Mouse (Mus musculus): ENCODE results near the gene Atp10a. TPM values are rescaled to one million over a fixed set of nuclear protein-coding genes. Genes with fewer than 3 reads are reported as not detected.

The Atp10a gene
- polyA plus RNA-seq, 1 experiment: 1.5 TPM

GRCm38 (mm10) chr7:58779146-58779545, 123.2 kb downstream of the Atp10a start:
- TF ChIP-seq CTCF (conservative IDR thresholded peaks at IDR 0.05; ENCODE audit: insufficient read depth, insufficient read length, low read depth, low read length) (no peak), POLR2A (IDR thresholded peaks at IDR 0.05; ENCODE audit: low read depth, low read length) (no peak)
- H3K4me3 ChIP-seq (ENCODE audit: insufficient read depth, low read depth, low read length): no peak overlapping the region
- no peak overlapping the region for H3K27ac ChIP-seq (ENCODE audit: insufficient read depth, low read depth, low read length)
- H3K4me1 ChIP-seq (ENCODE audit: control insufficient read depth, insufficient read depth, low read length): no peaks in the 10 kb centered on the region
- H3K27me3 ChIP-seq (replicated peaks; ENCODE audit: control insufficient read depth, insufficient read depth, low read length): no peaks in the 10 kb centered on the region
- no peaks in the 10 kb centered on the region for H3K36me3 ChIP-seq (ENCODE audit: control insufficient read depth, insufficient read depth, low read length)
- DNase-seq: no peak

GRCm38 (mm10) chr7:58786986-58787385, 131.0 kb downstream of the Atp10a start:
- H3K36me3 ChIP-seq (ENCODE audit: control insufficient read depth, insufficient read depth, low read length): no peaks in the 10 kb centered on the region
- DNase-seq: no peak
- TF ChIP-seq POLR2A (IDR thresholded peaks at IDR 0.05; ENCODE audit: low read depth, low read length): no peak
- no peak for TF ChIP-seq CTCF (conservative IDR thresholded peaks at IDR 0.05; ENCODE audit: insufficient read depth, insufficient read length, low read depth, low read length)
- no peak overlapping the region for H3K27ac ChIP-seq (ENCODE audit: insufficient read depth, low read depth, low read length)
- H3K4me3 ChIP-seq (ENCODE audit: insufficient read depth, low read depth, low read length): no peak overlapping the region
- 92% methylated on average over 4 of the region's 4 CpGs for WGBS
- H3K27me3 ChIP-seq (replicated peaks; ENCODE audit: control insufficient read depth, insufficient read depth, low read length): no peaks in the 10 kb centered on the region
- H3K4me1 ChIP-seq (ENCODE audit: control insufficient read depth, insufficient read depth, low read length): no peaks in the 10 kb centered on the region

DNA sequence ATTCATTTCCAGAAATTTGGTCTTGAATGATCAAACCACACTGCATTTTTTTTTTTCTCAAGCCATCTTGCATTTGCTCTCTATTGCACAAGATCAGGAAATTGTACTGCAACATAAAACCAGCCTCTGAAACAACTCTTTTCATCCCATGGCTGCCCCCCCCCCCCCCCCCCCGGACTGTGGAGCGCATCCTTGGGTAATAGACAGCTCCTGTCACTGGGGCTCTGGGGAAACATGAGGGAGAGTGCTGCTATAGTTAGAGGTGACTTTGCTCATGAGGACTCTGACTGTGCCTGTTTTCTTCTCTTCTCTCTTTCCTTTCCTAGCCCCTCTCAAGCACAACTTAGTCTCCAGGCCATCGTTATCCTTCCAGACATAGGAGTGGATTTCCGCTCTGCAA, 131.6 kb downstream of the Atp10a start:
- no peak overlapping the region for H3K4me3 ChIP-seq (ENCODE audit: insufficient read depth, low read depth, low read length)
- no peak for DNase-seq
- no peak overlapping the region for H3K27ac ChIP-seq (ENCODE audit: insufficient read depth, low read depth, low read length)
- 52% methylated on average over 4 of the region's 4 CpGs for WGBS
- TF ChIP-seq CTCF (conservative IDR thresholded peaks at IDR 0.05; ENCODE audit: insufficient read depth, insufficient read length, low read depth, low read length) (no peak), POLR2A (IDR thresholded peaks at IDR 0.05; ENCODE audit: low read depth, low read length) (no peak)
- H3K4me1 ChIP-seq (ENCODE audit: control insufficient read depth, insufficient read depth, low read length): no peaks in the 10 kb centered on the region
- no peaks in the 10 kb centered on the region for H3K36me3 ChIP-seq (ENCODE audit: control insufficient read depth, insufficient read depth, low read length)
- H3K27me3 ChIP-seq (replicated peaks; ENCODE audit: control insufficient read depth, insufficient read depth, low read length): no peaks in the 10 kb centered on the region

DNA sequence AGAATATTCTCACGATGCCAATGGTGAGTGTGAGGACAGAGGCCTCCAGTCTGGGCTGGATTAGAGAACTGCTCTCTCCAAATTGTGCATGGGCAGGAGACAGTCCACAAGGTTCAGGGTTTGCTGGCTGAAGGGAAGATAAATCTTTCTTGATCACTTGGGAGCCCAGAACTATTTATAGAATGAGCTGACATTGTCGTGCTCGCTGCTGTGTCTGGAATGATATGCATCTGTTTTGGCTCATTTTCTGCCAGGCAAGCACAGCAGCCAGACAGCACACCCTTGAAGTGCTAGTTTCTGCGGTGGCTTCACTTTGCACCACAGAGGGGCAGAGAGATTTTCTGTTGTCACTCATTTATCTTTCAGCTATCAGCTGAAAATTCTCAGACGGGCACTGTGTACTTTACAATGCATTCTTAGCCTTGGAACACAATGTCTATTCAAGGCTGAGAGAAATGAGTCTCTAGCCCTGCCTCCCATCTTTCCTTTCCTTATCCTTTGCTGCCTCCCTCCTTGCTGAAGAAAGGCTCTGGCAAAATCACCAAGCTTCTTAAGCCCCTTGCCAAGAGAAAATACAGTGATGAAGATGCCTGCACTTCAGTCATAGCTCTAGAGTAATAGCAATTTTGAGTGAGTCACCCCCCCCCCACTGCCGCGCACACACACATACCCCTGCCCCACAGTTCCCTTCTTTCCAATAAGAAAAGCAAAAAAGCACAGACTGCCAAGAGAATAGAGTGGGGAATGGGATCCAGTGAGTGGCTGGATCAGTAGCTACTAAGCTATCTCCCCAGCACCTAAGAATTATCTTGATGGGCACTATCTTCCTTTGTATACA, 132.7 kb downstream of the Atp10a start:
- Histone ChIP-seq H3K27me3 (replicated peaks; ENCODE audit: control insufficient read depth, insufficient read depth, low read length) (no peaks in the 10 kb centered on the region), H3K4me3 (ENCODE audit: insufficient read depth, low read depth, low read length) (no peak overlapping the region), H3K27ac (ENCODE audit: insufficient read depth, low read depth, low read length) (no peak overlapping the region), H3K36me3 (ENCODE audit: control insufficient read depth, insufficient read depth, low read length) (no peaks in the 10 kb centered on the region), H3K4me1 (ENCODE audit: control insufficient read depth, insufficient read depth, low read length) (no peaks in the 10 kb centered on the region)
- peak; percentile 6 for DNase-seq
- WGBS: 49% methylated on average over 7 of the region's 7 CpGs
- no peak for TF ChIP-seq CTCF (conservative IDR thresholded peaks at IDR 0.05; ENCODE audit: insufficient read depth, insufficient read length, low read depth, low read length)
- no peak for TF ChIP-seq POLR2A (IDR thresholded peaks at IDR 0.05; ENCODE audit: low read depth, low read length)

- Histone ChIP-seq H3K4me1 (ENCODE audit: control insufficient read depth, insufficient read depth, low read length) (no peaks in the 10 kb centered on the region), H3K27me3 (replicated peaks; ENCODE audit: control insufficient read depth, insufficient read depth, low read length) (no peaks in the 10 kb centered on the region), H3K36me3 (ENCODE audit: control insufficient read depth, insufficient read depth, low read length) (no peaks in the 10 kb centered on the region), H3K27ac (ENCODE audit: insufficient read depth, low read depth, low read length) (no peak overlapping the region), H3K4me3 (ENCODE audit: insufficient read depth, low read depth, low read length) (no peak overlapping the region)
- TF ChIP-seq POLR2A (IDR thresholded peaks at IDR 0.05; ENCODE audit: low read depth, low read length) (no peak), CTCF (conservative IDR thresholded peaks at IDR 0.05; ENCODE audit: insufficient read depth, insufficient read length, low read depth, low read length) (no peak)
- WGBS: 92% methylated on average over 6 of the region's 6 CpGs
- DNase-seq: no peak
Measured at GRCm38 (mm10) chr7:58797281-58797680, 141.3 kb downstream of the Atp10a start.

- no peak for TF ChIP-seq POLR2A (IDR thresholded peaks at IDR 0.05; ENCODE audit: low read depth, low read length)
- TF ChIP-seq CTCF (conservative IDR thresholded peaks at IDR 0.05; ENCODE audit: insufficient read depth, insufficient read length, low read depth, low read length): no peak
- 60% methylated on average over 7 of the region's 7 CpGs for WGBS
- peak; percentile 2 for DNase-seq
- Histone ChIP-seq H3K27ac (ENCODE audit: insufficient read depth, low read depth, low read length) (no peak overlapping the region), H3K4me1 (ENCODE audit: control insufficient read depth, insufficient read depth, low read length) (no peaks in the 10 kb centered on the region), H3K36me3 (ENCODE audit: control insufficient read depth, insufficient read depth, low read length) (no peaks in the 10 kb centered on the region), H3K27me3 (replicated peaks; ENCODE audit: control insufficient read depth, insufficient read depth, low read length) (no peaks in the 10 kb centered on the region; the same call in 1 of the 2 replicates), H3K4me3 (ENCODE audit: insufficient read depth, low read depth, low read length) (no peak overlapping the region)
Measured at GRCm38 (mm10) chr7:58800916-58801315, 144.9 kb downstream of the Atp10a start.

GRCm38 (mm10) chr7:58801791-58802190, 145.8 kb downstream of the Atp10a start:
- no peak overlapping the region for H3K27ac ChIP-seq (ENCODE audit: insufficient read depth, low read depth, low read length)
- H3K36me3 ChIP-seq (ENCODE audit: control insufficient read depth, insufficient read depth, low read length): no peaks in the 10 kb centered on the region
- H3K4me3 ChIP-seq (ENCODE audit: insufficient read depth, low read depth, low read length): no peak overlapping the region
- no peak for DNase-seq
- no peaks in the 10 kb centered on the region; the same call in 1 of the 2 replicates for H3K27me3 ChIP-seq (replicated peaks; ENCODE audit: control insufficient read depth, insufficient read depth, low read length)
- WGBS: 39% methylated on average over 2 of the region's 2 CpGs
- no peaks in the 10 kb centered on the region for H3K4me1 ChIP-seq (ENCODE audit: control insufficient read depth, insufficient read depth, low read length)
- TF ChIP-seq CTCF (conservative IDR thresholded peaks at IDR 0.05; ENCODE audit: insufficient read depth, insufficient read length, low read depth, low read length) (no peak), POLR2A (IDR thresholded peaks at IDR 0.05; ENCODE audit: low read depth, low read length) (no peak)
